Mouse (Mus musculus) CH12F3 (cell line): Measurements from ENCODE around the gene Def6.
"Not testable (repeated sequence)": the region's sequence is repeated elsewhere in the genome, so short reads cannot be mapped to it uniquely, and the experiment has no call there.

Experiments
- in situ Hi-C: fragments of 300-500 bp; cut with MboI; formaldehyde crosslinking; loops from 2 replicates; pipeline ENCODE4 v1.14.3; 2020; ENCODE audit warnings: low sequenced_read_pairs

Def6 gene

DNA sequence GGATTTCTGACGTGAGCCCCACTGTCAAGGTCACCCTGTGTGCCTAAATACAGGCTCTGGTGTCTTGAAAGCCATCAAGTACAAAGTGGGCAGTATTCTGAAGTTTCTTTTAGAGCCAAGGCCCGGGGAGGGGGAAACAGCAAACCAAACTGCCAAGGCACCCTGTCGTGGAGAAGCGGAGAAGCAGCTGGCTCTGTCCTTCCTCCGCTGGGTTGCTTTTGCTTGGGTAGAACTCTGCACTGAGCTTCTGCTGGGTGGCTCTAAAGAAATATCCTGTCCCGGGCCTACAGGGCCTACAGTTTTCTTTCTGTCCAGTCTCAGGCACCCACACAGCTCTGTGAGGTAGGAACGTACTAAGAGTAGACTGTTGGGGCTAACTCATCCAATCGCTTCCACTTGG lies 486 bp upstream of the Def6 start:
- in situ Hi-C loops: no loop called here

DNA sequence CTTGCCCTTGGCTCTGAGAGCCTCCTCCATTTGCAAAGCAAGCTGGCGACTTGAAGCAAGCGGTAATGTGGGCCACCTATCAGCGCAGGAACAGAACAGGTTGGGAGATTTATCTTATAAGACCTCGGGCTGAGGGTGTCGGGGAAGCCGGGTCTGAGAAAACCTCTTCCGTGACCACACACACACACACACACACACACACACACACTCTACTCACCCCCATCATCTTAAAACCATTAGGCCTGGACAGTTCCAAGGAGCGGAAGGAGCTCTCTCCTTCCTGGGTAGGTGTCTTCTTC lies 685 bp downstream of the Def6 start:
- in situ Hi-C loops: no loop called here

DNA sequence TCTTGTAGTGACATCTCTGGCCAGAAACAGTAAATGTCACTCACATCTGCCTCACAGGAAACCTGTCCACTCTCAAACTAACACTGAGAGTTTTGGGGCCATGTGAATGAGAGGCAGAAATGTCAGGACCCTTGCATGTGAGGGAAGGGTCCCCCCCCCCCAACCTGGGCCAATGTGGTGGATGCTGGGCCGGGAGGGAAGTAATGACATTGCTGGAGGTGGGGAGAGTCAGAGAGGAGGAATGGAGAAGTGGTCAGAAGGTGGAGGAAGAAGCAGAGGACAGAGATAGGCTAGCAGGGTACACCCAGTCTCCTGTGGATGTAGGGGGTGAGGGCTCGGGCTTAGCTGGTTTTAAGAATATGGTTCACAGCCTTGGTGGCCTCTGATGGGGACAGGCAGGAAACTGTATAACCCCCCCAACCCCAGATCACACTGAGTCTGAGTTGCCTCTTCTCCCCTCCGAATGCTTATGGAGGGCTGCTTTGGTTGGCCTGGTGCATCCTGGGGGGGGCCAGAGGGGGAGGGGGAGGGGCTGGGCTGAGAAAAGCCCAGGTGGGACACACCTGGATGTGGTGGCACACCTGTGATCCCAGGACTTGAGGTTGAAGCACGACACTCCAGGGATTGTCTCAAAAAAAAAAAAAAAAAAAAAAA lies 2.0 kb downstream of the Def6 start:
- in situ Hi-C loops: no loop called here

DNA sequence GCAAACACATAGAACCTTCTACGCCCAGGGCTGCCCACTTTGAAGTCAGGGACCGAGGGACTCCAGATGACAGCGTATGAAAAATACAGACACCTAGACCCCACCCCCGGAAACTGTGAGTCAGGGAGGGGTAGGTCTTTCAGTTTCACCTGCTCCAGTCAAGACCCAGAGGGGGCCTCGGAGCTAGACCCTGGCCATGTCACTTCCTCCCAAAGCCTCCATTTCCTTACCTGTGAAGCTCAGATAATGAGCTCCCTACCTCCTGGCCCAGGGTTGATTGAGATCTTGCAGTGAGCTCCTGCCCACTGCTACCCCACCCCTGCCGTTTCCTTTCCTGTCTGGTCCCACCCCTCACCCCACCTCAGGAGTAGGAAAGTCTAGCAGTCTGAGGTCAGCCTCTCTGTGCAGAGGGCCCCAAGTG lies 4.4 kb downstream of the Def6 start:
- in situ Hi-C loops: no loop called here

DNA sequence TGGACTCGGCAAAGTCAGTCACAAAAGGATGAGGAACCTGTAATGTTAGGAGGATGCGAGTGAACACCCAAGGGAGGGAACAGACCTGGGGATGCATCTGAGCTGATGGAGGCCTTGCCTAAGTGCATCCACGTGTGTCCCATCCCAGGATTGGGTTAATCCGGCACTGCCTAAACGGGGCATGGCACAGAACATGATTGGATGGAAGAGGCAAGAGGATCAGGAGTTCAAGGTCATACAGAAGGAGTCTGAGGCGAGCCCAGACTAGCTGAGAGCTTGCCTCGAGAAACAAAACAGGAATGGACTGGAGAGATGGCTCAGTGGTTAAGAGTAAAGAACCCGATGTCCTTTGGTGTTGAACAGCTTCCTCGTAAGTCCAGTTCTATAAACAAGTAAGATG lies 4.8 kb downstream of the Def6 start:
- in situ Hi-C loops: no loop called here

GRCm38 (mm10) chr17:28213236-28213635 lies 5.7 kb downstream of the Def6 start:
- in situ Hi-C loops: no loop called here

- in situ Hi-C loops: no loop called here
Measured at GRCm38 (mm10) chr17:28216791-28217190, 9.2 kb downstream of the Def6 start.

- in situ Hi-C loops: no loop called here
Measured at GRCm38 (mm10) chr17:28217721-28218649, 10.4 kb downstream of the Def6 start.

- in situ Hi-C loops: not testable (repeated sequence)
Measured at GRCm38 (mm10) chr17:28222463-28222862, 14.9 kb downstream of the Def6 start.

GRCm38 (mm10) chr17:28223561-28224391 lies 16.2 kb downstream of the Def6 start:
- in situ Hi-C loops: no loop called here

DNA sequence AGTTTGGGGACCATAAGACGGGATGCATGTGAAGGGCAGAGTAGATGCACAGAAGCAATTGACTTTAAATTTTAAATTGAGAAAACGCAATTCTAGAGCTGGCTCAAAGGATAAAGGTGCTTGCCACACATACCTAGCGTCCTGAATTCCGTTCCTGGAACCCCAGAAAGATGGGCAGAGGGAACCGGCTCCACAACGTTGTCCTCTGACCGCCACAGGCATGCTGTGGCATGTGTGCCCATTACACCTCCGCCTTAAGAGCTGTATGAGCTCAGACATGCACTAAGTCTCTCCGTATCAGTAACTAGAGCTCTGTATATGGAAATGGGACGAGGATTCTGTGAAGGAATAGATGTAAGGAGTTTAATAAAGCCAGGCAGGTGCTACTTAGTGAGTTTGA lies 17.0 kb downstream of the Def6 start:
- in situ Hi-C loops: no loop called here

GRCm38 (mm10) chr17:28226014-28226413 lies 18.4 kb downstream of the Def6 start:
- in situ Hi-C loops: no loop called here

GRCm38 (mm10) chr17:28230486-28230885 lies 22.9 kb downstream of the Def6 start:
- in situ Hi-C loops: no loop called here

DNA sequence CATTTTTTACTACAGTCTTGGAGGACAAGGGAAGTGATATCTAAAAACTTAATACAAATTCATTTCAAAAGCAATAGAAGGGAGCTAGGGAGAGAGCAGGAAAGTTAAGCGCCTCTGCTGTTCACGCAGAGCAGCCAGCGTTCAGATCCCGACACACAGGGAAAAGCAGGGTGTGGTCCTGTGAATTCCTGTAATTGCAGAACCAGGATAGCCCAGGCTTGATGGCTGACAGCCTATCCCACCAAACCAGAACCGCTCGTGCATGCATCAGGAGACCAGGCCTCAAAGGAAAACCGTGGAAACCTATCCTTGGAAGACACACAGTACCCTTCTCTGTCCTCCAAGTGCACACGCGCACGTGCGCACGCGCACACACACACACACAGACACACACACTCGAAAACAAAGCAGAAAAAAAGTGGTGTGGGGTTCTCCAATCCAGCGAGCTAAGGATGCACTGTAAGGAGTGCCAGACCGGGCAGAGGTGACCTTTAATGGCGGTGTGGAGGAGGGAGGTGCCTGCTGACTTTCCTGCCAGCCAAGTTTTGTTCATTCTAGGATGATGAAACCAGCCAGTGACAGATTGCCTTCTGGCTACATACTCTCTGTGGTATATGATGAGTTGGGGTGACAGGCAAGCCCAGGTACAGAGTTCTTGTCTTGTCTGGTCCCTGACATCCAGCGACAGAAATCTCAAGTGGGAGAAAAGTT lies 23.6 kb downstream of the Def6 start:
- in situ Hi-C loops: no loop called here

GRCm38 (mm10) chr17:28232475-28233060 lies 25.0 kb downstream of the Def6 start, which contains the start of gene Ppard:
Gene Ppard (plus strand): TSS chr17:28232700.
- in situ Hi-C loops: no loop called here

- in situ Hi-C loops: no loop called here
Measured at GRCm38 (mm10) chr17:28233091-28233731, 25.6 kb downstream of the Def6 start.

DNA sequence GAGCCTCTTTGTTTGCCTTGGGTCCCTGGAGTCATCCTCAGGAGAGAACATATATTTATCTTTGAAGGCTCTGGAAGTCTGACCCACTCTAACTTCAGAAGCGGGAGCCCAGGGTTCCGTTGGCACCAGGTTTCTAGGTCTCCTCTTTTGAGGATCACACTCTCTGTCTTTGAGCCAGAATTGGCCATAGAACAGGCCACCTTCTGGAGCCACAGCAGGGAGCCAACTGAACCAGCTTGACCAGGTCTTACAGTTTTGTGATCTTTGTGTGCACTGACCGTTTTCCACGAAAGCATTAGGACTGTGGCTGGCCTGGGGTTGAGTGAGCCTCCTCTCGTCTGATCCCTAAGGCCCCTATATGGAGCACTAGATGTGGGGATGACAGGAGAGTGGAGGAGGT lies 27.1 kb downstream of the Def6 start:
- in situ Hi-C loops: no loop called here

GRCm38 (mm10) chr17:28235982-28236635 lies 28.5 kb downstream of the Def6 start:
- in situ Hi-C loops: no loop called here

- in situ Hi-C loops: no loop called here
Measured at GRCm38 (mm10) chr17:28236636-28237015, 29.0 kb downstream of the Def6 start.
